Mouse (Mus musculus) embryonic facial prominence, embryonic 14.5 days (tissue): ENCODE results near the gene Cry2. TPM values are rescaled to one million over a fixed set of nuclear protein-coding genes. Genes with fewer than 3 reads are reported as not detected.
"Not testable (repeated sequence)": the region's sequence is repeated elsewhere in the genome, so short reads cannot be mapped to it uniquely, and the experiment has no call there.

Experiments
- ATAC-seq: fragments of 200-750 bp; cut with Nextera tagmentation; 2 replicates; pipeline ENCODE4 v1.8.0; 2017; ENCODE audit warnings: low read depth, moderate number of reproducible peaks, moderate TSS enrichment
- DNase-seq: peaks from one replicate; pipeline ENCODE4 v3.0.0-alpha.2; 2015; ENCODE audit warnings: low spot score
- H3K27ac ChIP-seq: fragments of 300-500 bp; sonication (generic); replicated peaks from 2 replicates; pipeline ENCODE4 v1.5.1; 2014; ENCODE audit warnings: low read depth, mild to moderate bottlenecking, low read length, moderate library complexity
- H3K27me3 ChIP-seq: fragments of 300-500 bp; sonication (generic); replicated peaks from 2 replicates; pipeline ENCODE4 v1.6.1; 2014; ENCODE audit warnings: low read length; ENCODE audit not compliant: control insufficient read depth, insufficient read depth
- H3K36me3 ChIP-seq: fragments of 300-500 bp; sonication (generic); 2 replicates; pipeline ENCODE4 v1.6.1; 2014; ENCODE audit warnings: low read length, mixed read lengths; ENCODE audit not compliant: control insufficient read depth, insufficient read depth
- H3K4me1 ChIP-seq: fragments of 300-500 bp; sonication (generic); 2 replicates; pipeline ENCODE4 v1.6.1; 2014; ENCODE audit warnings: antibody characterized with exemption, low read length; ENCODE audit not compliant: control insufficient read depth, insufficient read depth
- H3K4me2 ChIP-seq: fragments of 300-500 bp; sonication (generic); 2 replicates; pipeline ENCODE4 v1.6.1; 2014; ENCODE audit warnings: low read depth, mild to moderate bottlenecking, low read length, moderate library complexity, mixed read lengths
- H3K4me3 ChIP-seq: fragments of 300-500 bp; sonication (generic); 2 replicates; pipeline ENCODE4 v1.5.1; 2014; ENCODE audit warnings: low read depth, mild to moderate bottlenecking, low read length
- H3K9ac ChIP-seq: fragments of 300-500 bp; sonication (generic); 2 replicates; pipeline ENCODE4 v1.6.1; 2014; ENCODE audit warnings: low read depth, mild to moderate bottlenecking, low read length, moderate library complexity, mixed read lengths
- H3K9me3 ChIP-seq: fragments of 300-500 bp; sonication (generic); 2 replicates; pipeline ENCODE4 v1.6.1; 2016; ENCODE audit warnings: low read length; ENCODE audit not compliant: control insufficient read depth
- WGBS: fragments of 180-500 bp; shearing (Covaris S2); extraction: QIAGEN DNeasy Blood & Tissue Kit; methylation state at CpG from one replicate; pipeline ENCODE4 v1.1.7; 2014; 5-methylcytosine and 5-hydroxymethylcytosine counted together
- polyA plus RNA-seq: library from polyadenylated mRNA; unstranded; fragments of >200 nt; fragmentation: Nextera tagmentation; extraction: Ambion mirVana; gene quantifications from 2 replicates; pipeline ENCODE4 v1.2.1, GENCODE M21; 2014

Gene Cry2
- polyA plus RNA-seq, 1 experiment from 2014 or later: 27.1 TPM

DNA sequence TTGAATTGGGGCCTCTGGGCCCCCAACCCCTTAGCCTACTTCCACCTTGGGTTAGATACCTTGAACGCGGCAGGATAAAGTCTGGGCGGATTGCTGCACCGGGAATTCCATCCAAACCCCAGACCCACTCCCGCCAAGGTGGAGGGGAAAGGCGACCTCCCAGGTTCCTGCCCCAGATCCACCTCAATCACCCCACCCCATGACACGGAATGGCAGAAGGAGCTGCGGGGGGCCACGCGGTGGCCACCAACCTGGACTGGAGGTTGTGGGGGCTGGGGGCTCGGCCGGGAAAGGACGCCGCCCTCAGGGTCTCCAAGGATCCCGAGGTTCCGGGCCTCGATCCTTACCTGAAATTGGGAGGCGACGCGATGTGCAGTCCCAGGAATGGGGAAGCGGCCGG lies 33.2 kb downstream of the Cry2 start:
- H3K36me3 ChIP-seq: peaks cover 24% of the 10 kb centered on the region
- DNase-seq (no peak), ATAC-seq (no peak)
- H3K9me3 ChIP-seq: no peaks in the 10 kb centered on the region
- peaks cover 4% of the 10 kb centered on the region; the same call in 1 of the 2 replicates for H3K4me1 ChIP-seq
- H3K9ac ChIP-seq: peak overlapping the region; percentile 76
- peak overlapping the region; percentile 91 for H3K4me2 ChIP-seq
- H3K27me3 ChIP-seq: no peaks in the 10 kb centered on the region; the same call in 1 of the 2 replicates
- WGBS: 2% methylated on average over 15 of the region's 22 CpGs
- no peak overlapping the region for H3K27ac ChIP-seq
- H3K4me3 ChIP-seq: peak overlapping the region; percentile 61

DNA sequence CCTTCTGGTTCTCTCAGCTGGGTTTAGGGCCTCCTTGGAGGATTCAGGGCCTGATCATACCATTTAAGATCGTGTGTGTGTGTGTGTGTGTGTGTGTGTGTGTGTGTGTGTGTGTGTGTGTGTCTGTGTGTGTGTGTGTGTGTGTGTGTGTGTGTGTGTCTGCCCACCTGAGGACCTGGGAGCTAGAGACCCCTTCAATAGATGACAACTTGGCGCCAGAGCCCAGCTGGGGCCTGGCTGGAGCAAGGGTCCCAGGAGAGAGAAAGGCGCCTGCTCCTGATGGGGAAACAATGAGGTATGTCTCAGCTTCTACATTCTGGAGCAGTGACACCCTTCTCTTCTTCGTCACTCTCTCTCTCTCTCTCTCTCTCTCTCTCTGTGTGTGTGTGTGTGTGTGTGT lies 34.0 kb downstream of the Cry2 start:
- ATAC-seq, H3K4me3 ChIP-seq, H3K9me3 ChIP-seq, H3K4me1 ChIP-seq, DNase-seq, H3K27ac ChIP-seq, H3K27me3 ChIP-seq, H3K9ac ChIP-seq, H3K4me2 ChIP-seq: not testable (repeated sequence)
- H3K36me3 ChIP-seq: peaks cover 16% of the 10 kb centered on the region
- WGBS: 73% methylated on average over 2 of the region's 4 CpGs

DNA sequence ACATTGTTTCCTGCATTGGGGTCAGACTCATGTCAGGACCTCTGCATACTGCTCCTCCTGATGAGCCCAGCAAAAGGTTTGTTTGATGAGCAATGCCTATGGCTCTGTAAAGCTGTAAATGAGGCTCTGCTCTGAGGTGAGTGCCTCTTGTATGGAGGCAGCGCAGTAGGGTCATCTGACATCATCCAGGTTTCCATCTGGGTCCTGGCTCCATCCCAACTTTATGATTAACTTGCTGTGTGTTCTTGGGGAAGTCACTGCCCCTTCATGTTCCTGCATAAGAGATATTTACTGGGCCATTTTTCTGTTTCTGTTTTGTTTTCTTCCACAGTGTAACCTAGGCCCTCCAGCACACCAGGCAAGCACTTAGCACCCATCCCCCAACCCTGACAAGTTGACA lies 36.4 kb downstream of the Cry2 start:
- H3K36me3 ChIP-seq: no peaks in the 10 kb centered on the region
- H3K9me3 ChIP-seq: no peaks in the 10 kb centered on the region
- 67% methylated on average over 1 of the region's 1 CpGs for WGBS
- peaks cover 7% of the 10 kb centered on the region; the same call in 1 of the 2 replicates for H3K4me1 ChIP-seq
- DNase-seq (no peak), ATAC-seq (no peak)
- no peak overlapping the region for H3K4me2 ChIP-seq
- H3K27ac ChIP-seq: no peak overlapping the region
- H3K27me3 ChIP-seq: no peaks in the 10 kb centered on the region; the same call in 1 of the 2 replicates
- no peak overlapping the region for H3K4me3 ChIP-seq
- H3K9ac ChIP-seq: no peak overlapping the region

DNA sequence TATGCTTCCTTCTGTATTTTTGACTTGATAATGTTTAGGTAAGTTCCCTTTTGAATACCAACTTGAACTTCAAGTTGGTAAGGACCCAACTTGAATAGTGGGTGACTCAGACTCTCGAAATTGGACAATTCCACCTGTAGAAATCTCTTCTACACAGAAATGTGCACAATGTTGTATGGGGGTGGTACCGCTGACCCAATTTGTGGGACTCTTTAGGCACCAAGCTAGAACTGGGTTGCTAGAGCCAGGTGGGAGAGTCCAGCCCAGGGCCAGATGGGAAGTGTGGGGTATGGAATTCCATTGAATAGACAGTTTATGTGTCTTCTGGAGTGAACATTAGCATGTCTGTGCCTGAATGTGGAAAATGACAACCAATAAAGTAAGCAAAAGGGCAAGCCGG lies 38.3 kb downstream of the Cry2 start:
- Histone ChIP-seq H3K4me1 (peaks cover 8% of the 10 kb centered on the region; the same call in 1 of the 2 replicates), H3K27me3 (no peaks in the 10 kb centered on the region; the same call in 1 of the 2 replicates), H3K4me2 (no peak overlapping the region), H3K36me3 (no peaks in the 10 kb centered on the region), H3K4me3 (no peak overlapping the region), H3K27ac (no peak overlapping the region), H3K9ac (no peak overlapping the region), H3K9me3 (no peaks in the 10 kb centered on the region)
- WGBS: 88% methylated on average over 3 of the region's 3 CpGs
- DNase-seq: no peak
- no peak for ATAC-seq

DNA sequence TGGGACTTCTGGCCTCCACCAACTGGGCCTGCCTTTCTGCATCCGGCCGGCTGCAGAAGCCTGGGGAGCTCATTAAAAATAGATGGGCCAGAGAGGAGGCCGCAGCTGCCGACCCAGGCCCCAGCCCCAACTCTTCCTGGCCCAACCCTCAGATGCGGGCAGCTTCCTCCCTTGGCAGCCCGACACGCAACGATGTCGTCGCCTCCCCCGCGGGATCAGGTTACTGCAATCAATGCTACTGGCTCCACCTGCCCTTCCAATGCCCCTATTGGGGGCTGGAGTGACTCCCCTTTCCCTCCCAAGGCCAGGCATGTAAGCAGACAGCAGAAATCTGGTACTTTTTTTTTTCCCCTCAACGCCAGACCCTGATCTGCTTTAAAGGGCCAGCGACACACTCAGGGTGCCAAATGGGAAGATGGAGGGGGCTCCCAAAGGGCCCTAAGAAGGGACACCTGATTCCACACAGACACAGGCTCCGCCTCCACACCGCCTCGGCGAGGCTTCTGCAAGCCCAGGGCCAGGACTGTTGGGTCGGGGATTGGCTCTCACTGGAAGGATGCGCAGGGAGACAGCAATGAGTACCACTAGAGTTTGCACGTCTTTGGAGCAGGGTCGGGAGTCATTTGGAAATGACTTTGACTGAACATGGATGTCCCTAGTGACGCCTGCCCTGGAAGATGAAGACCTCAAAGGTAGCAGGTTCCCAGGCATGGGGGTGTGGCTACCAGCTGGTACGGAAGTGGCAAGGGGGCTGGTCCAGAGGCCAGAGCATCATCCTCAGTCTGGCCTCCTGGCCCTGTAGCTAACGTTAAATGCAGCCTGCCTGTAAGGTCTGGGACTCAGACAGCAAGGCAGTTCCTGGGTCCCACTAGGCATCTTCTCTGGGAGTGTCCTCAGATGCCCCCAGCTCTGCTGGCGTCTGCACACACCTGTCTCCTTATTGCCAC lies 41.3 kb downstream of the Cry2 start:
- Histone ChIP-seq H3K9ac (peak overlapping the region; percentile 64), H3K9me3 (no peaks in the 10 kb centered on the region), H3K27me3 (no peaks in the 10 kb centered on the region), H3K27ac (peak overlapping the region; percentile 77), H3K36me3 (no peaks in the 10 kb centered on the region), H3K4me2 (peak overlapping the region; percentile 56), H3K4me3 (peak overlapping the region; percentile 35), H3K4me1 (peaks cover 20% of the 10 kb centered on the region; the same call in 1 of the 2 replicates)
- DNase-seq: peak; percentile 87
- WGBS: 3% methylated on average over 25 of the region's 26 CpGs
- ATAC-seq: peak; percentile 16

DNA sequence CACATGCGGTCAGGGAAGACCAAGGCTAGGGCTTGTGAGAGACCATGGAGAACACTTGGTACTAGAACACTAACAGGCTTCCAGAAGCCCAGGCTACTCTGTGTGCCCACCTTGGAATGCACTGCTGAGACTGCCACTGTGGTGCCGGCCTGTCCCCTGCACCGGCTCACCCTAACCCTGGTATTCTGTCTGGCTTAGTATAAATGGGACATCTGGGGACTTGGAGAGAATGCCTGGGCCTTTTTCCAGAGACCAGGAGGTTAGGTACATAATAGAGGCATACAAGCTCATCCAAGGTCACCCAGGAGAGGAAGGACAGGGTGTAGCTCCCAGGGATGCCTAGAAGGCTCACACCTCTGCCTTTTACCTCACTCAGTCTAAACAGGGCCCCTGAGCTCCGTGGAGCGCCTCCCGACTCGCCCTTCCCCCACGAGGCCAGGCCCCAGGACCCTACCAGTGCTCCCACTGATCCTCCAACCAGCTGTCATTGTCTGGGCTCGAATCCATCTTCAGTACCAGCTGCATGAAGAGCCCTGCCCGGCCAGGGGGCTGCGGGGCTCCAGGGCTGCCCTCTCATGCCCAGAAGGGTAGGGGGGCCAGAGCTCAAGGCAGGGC lies 42.0 kb downstream of the Cry2 start:
- peak overlapping the region; percentile 77 for H3K27ac ChIP-seq
- peaks cover 7% of the 10 kb centered on the region; the same call in 1 of the 2 replicates for H3K36me3 ChIP-seq
- peak overlapping the region; percentile 35 for H3K4me3 ChIP-seq
- DNase-seq (no peak), ATAC-seq (no peak)
- peaks cover 20% of the 10 kb centered on the region; the same call in 1 of the 2 replicates for H3K4me1 ChIP-seq
- peak overlapping the region; percentile 56 for H3K4me2 ChIP-seq
- H3K27me3 ChIP-seq: no peaks in the 10 kb centered on the region
- H3K9ac ChIP-seq: peak overlapping the region; percentile 64
- WGBS: 28% methylated on average over 11 of the region's 11 CpGs
- no peaks in the 10 kb centered on the region for H3K9me3 ChIP-seq

DNA sequence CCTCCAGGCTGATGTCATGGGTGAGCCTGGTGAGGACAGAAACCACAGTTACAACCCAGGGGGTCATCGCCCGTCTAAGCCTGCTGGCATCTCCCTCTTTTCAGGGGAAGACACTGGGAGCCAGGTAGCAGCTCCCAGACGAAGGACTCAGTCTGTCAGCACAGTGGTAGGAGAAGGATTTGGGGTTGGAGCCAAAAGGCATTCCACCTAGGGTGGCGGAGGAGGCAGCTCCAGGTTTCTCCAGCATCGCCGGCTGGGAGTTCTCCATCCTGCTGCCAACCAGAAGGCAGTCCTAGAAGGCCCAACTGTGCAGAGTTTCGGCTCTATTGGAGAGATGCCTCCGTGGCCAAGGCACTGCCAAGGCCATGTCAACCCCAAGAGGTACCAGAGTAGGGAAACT lies 42.7 kb downstream of the Cry2 start:
- Histone ChIP-seq H3K36me3 (peaks cover 13% of the 10 kb centered on the region; the same call in 1 of the 2 replicates), H3K9me3 (no peaks in the 10 kb centered on the region), H3K4me3 (no peak overlapping the region), H3K27ac (no peak overlapping the region), H3K9ac (no peak overlapping the region), H3K27me3 (no peaks in the 10 kb centered on the region), H3K4me2 (peak overlapping the region; percentile 56), H3K4me1 (peaks cover 20% of the 10 kb centered on the region; the same call in 1 of the 2 replicates)
- WGBS: 85% methylated on average over 8 of the region's 8 CpGs
- no peak for DNase-seq
- no peak for ATAC-seq

DNA sequence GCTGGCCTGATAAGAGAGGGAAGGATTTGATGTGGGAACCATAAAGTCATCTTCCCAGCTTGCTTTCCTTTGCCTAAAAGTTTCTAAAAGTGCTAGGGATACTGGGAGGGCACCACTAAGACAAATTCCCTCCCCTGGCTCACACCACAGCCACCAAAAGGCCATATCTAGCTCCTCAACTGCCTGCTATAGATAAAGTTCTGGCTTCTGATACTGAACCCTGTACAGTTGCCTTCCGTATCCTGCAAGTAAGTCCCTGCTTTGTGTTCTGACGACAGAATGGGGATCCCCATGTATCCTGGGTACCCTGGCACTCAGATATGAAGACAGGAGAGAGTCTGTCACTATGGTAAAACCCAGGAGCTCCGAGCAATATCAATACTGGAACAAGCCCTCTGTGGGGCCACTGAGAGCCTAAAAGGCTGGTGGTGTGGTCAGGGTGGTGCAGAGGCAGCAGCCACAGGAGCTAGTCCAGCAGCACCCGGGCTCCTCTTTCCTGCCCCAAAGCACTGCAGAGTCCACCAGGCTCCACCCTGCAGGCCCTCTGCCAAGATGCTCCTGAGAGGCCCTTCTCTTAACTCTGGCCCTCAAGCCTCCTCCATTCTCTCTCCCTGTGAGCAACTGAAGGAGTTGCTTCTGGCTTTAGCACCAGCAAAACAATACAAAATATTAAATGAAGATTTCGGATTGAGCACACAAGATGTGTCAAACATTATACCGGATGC lies 43.5 kb downstream of the Cry2 start:
- DNase-seq: no peak
- H3K4me3 ChIP-seq: no peak overlapping the region
- peaks cover 20% of the 10 kb centered on the region for H3K36me3 ChIP-seq
- 84% methylated on average over 6 of the region's 6 CpGs for WGBS
- H3K27ac ChIP-seq: no peak overlapping the region; the same call in 1 of the 2 replicates
- ATAC-seq: no peak
- H3K4me2 ChIP-seq: no peak overlapping the region
- no peaks in the 10 kb centered on the region for H3K27me3 ChIP-seq
- H3K9ac ChIP-seq: no peak overlapping the region
- peaks cover 20% of the 10 kb centered on the region; the same call in 1 of the 2 replicates for H3K4me1 ChIP-seq
- H3K9me3 ChIP-seq: no peaks in the 10 kb centered on the region
